Mouse (Mus musculus) E14TG2a.4 (cell line): ENCODE results near the gene 2610507B11Rik.

ENCODE experiments used
- CTCF ChIP-seq: conservative IDR thresholded peaks from 2 replicates; pipeline ENCODE4 v1.5.1; 2014; ENCODE audit warnings: low read length
- NANOG ChIP-seq: IDR thresholded peaks from 2 replicates; pipeline ENCODE4 v1.6.1; 2014; ENCODE audit warnings: borderline replicate concordance, low read length, mixed read lengths
- POU5F1 ChIP-seq: IDR thresholded peaks from 2 replicates; pipeline ENCODE4 v1.6.1; 2014; ENCODE audit warnings: low read length, borderline replicate concordance

GRCm38 (mm10) chr11:78290654-78291053 is 29.1 kb downstream of the 2610507B11Rik start, which contains the start of gene BC030499:
- TF ChIP-seq CTCF (no peak), POU5F1 (no peak), NANOG (no peak)
